Mouse (Mus musculus) B cell, adult 62 days (primary cell): ENCODE results near the gene Rabl3. TPM values are rescaled to one million over a fixed set of nuclear protein-coding genes. Genes with fewer than 3 reads are reported as not detected.

ENCODE experiments used
- total RNA-seq: library from RNA; stranded (reverse); gene quantifications from 4 replicates; pipeline ENCODE4 v1.2.4, GENCODE M21; 2023

Gene Rabl3
- 15.1 to 17.6 TPM (median 16.9 TPM) in 4 replicates for total RNA-seq

DNA sequence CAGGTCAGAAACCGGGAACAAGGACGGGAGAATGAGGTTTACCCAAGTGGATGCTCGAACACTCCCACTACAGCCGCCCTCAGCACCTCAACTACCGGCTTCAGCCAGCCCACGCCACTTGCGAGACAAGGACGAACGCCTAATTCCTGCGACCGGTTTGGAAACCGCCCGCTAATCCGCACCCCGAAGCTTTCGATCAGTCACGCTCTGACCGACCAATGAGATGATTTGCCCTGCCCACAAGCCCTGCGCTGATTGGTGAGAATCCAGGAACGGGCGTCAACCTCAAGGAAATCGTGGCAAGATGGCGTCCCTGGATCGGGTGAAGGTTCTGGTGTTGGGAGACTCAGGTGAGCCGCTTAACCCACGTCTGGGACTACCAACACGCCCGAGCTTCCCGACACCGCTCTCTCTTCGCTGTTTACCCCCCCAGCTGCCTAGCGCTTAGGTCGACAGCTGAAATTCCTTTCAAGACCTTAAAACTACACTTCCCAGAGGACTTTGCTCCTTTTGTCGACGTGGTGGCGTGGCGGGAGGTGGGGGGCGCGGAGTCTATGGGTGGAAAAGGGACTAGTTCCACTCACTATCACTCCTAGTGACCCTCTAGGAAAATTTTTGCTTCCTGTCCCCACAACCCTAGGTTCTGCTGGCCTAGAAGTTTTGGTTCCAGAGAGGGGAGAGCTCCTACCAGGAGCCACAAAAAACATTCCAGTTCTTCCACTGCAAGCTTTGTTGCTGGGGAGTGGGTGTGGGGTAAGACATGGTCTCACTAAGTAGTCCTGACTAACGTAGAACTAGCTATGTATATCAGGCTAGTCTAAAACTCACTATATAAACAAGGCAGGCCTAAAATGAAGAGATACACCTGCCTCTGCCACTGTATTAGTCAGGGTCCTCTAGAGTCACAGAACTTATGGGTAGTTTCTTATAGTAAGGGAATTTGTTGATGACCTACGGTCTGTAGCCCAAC lies at the start of gene Rabl3, which contains the start of gene Gtf2e1:
Gene Rabl3 (plus strand): TSS at position 275 of the 970 bp plus-strand sequence.
Gene Gtf2e1 (minus strand): TSS at position 179 of the 970 bp plus-strand sequence.

DNA sequence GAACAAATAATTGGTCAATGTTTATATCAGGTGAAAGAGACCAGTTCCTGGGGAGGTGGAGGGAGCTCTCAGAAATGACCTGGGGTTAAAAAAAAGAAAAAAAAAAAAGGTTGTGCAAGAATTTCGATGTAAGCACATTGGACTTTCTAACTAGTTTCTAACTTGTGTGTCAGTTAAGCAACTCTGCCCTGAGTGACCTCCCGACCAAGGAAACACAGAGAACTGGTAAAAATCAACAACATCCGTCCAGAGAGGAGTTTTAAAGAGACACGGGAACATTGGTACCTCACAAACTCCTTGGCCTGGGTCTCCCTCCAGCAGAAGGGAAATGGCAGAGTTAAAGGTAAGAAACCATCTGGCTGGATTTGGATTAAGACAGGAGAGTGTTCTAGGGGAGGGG lies 40.3 kb downstream of the Rabl3 start, which contains the start of gene Hgd:
Gene Hgd (plus strand): TSS at position 160 of the 400 bp plus-strand sequence.

Other genes with a start within 250 kb of the Rabl3 start
- gene Stxbp5l, start 154.9 kb upstream of the Rabl3 start, total RNA-seq, result not detected in 4 replicates
- gene Gtf2e1, start 96 bp upstream of the Rabl3 start, total RNA-seq, result 15.0 to 16.0 TPM (median 15.6 TPM) in 4 replicates
- 0.38 to 1.1 TPM in 2 of 4 replicates, not detected in the others for gene Hgd, start 40.3 kb downstream of the Rabl3 start, total RNA-seq
- gene Ndufb4, start 114.6 kb downstream of the Rabl3 start, total RNA-seq, result 26.1 to 42.6 TPM (median 38.3 TPM) in 4 replicates
- gene Fstl1, start 237.0 kb downstream of the Rabl3 start, total RNA-seq, result 0.63 to 5.0 TPM (median 1.6 TPM) in 3 of 4 replicates, not detected in the other